Mouse (Mus musculus) CH12F3 (cell line): ENCODE measurements around the gene Rbm12b1.
"Not testable (repeated sequence)": the region's sequence is repeated elsewhere in the genome, so short reads cannot be mapped to it uniquely, and the experiment has no call there.

Experiments
- in situ Hi-C: fragments of 300-500 bp; cut with MboI; formaldehyde crosslinking; loops from 2 replicates; pipeline ENCODE4 v1.14.3; 2020; ENCODE audit warnings: low sequenced_read_pairs

The Rbm12b1 gene

DNA sequence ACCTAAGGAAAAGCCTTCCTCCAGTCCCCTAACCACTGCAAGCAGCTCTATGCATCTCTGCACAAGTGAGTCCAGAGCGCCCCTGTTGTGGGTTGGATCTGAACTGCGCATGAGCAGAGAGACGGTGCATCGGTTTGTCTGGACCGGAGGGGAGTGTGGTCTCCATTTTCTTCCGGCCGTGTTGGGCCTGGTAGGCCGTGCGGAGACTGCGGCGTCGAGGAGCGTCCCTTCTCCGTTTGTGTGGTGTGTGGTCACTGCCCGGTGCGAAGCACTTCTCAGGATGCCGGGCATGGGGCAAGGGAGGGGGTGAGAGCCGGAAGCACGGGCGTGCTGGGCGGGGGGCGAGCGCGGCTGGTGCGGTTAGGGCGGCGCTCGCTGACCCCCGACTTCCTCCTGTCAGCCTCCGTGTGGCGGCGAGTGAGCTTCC lies at the start of gene Rbm12b1:
Rbm12b1 (plus strand) TSS at position 124 of the 427 bp plus-strand sequence.
- in situ Hi-C loops, result not testable (repeated sequence)

- in situ Hi-C loops, result not testable (repeated sequence)
Measured at GRCm38 (mm10) chr4:12140592-12141062, 563 bp downstream of the Rbm12b1 start.

GRCm38 (mm10) chr4:12141516-12141915 lies 1.5 kb downstream of the Rbm12b1 start:
- in situ Hi-C loops, result not testable (repeated sequence)

DNA sequence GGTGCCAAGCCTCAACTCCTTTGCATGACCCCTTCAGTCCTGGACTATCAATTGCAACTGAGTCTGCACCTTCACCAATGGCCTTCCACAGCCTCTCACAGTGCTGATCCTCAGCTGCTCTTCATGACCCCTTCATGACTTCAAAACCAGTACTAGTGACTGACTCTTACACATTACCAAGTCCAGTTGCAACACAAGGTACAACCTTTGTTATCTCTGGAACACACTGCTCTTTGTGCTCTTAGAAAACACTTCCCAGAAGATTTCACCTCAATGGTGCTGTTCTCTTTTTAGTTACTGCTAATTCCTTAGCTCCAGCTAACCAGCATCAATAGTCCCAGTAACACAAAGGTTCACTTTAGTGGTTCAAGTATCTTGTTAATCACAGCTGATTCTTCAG lies 7.6 kb downstream of the Rbm12b1 start:
- in situ Hi-C loops, result no loop called here

- in situ Hi-C loops, result no loop called here
Measured at GRCm38 (mm10) chr4:12170986-12171317, 30.9 kb downstream of the Rbm12b1 start.

DNA sequence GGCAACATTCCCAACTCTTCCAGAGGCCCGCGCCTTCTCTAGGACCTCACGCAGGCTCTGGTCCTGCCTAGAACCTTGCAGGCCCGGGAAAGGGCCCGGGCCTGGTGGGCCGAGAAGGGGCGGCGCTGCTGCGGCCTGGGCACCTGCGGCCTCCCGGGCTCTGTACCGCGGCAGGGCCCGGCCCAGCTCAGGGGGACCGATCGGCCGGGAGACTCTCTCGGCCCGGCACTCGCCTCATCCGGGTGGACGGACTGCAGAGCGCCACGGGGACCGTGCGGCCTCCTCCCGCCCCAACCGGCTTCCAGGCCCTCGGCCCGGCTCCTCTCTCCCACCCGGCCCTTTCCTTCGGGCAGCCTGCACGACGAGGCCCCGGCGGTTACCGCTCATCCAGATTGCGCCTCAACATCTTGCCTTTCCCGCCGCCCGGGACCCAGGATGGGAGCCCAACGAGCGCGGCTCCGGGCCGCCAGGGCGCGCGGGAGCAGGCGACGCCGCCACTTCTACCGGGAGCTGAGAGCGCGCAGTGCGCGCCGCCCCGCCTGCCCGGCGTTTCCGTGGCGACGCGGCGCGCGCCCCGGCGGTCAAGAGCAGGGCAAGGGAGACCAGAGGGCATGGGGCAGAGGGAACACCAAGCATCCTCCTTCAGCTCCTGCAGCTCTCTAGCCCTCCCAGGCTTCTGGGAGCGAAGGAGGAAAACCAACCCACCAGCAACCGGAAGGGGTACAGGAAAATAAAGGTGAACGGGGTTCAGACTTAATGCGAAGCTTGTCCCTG lies 31.4 kb downstream of the Rbm12b1 start, which contains the start of gene Fam92a:
Fam92a (minus strand) TSS at position 698 of the 774 bp plus-strand sequence.
- in situ Hi-C loops, result no loop called here

DNA sequence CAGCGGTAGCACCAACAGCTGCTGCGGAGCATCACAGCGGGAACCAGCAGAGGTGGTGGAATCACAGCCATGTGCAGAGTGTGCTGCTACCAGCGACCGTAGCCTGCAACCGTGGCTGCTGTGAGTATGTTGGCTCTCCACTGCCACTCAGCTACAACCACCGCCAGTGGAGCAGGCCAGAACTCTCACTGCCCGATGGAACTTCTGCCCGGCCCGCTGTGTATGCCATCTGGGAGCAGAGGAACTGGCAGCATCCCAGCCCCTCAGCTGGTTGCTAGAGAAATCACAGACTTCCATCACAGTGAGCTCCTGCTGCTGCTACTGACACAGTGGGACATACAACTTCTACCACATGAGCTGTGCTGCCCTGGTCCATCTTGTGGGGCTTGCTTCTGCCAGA lies 38.9 kb downstream of the Rbm12b1 start:
- in situ Hi-C loops, result no loop called here
